Comparison of ENCODE assay signal across 8 mouse cellular contexts in the genomic region with DNA sequence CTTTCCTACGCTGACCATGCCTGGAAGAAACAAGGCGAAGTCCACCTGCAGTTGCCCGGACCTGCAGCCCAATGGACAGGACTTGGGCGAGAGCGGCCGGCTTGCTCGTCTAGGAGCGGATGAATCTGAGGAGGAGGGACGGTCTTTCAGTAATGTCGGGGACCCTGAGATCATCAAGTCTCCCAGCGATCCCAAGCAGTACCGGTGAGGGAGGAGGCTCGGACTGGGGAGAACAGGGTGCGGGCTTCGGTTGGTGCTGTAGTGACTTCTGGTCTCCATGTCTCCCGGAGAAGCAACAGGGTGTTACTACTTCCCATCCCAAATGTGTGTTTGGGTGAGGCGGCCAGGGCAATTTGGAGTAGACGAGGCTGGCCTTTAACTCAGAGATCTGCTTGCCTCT. TPM values are rescaled to one million over a fixed set of nuclear protein-coding genes. Genes with fewer than 3 reads are reported as not detected.
A peak's percentile ranks its signal among the peaks of the same experiment; 100 is the strongest.
DNase-seq lines count a peak whose midpoint lies in the region; ATAC-seq and TF ChIP-seq lines count a peak whose summit lies in the region.

No protein-coding gene starts in this region.

- DNase-seq in kidney, adult 2 months: no peak
- no peak for DNase-seq in kidney, postnatal 10 days
- peak; percentile 44 for DNase-seq in R1 (ENCODE audit: low read depth, low spot score)
- no peak for DNase-seq in liver, embryonic 13.5 days
- DNase-seq in urinary bladder, postnatal 36 days (ENCODE audit: low spot score in 2 of 2): no peak
- no peak for DNase-seq in cerebellum, adult 11-12 months
- no peak for DNase-seq in kidney, postnatal 36 days

- no peaks in the 10 kb centered on the region for H3K27me3 ChIP-seq in kidney, adult 2 months (replicated peaks; ENCODE audit: control insufficient read depth, insufficient read depth, low read length)
- no peaks in the 10 kb centered on the region for H3K27me3 ChIP-seq in forebrain, embryonic 13.5 days
- no peaks in the 10 kb centered on the region for H3K27me3 ChIP-seq in liver, embryonic 13.5 days

- no peak for TF ChIP-seq POLR2A in kidney, adult 2 months (IDR thresholded peaks at IDR 0.05; ENCODE audit: low read depth, low read length)

- WGBS in kidney, adult 2 months: under 1% methylated on average over 18 of the region's 18 CpGs
- WGBS in forebrain, embryonic 13.5 days: under 1% methylated on average over 18 of the region's 18 CpGs
- under 1% methylated on average over 18 of the region's 18 CpGs for WGBS in liver, embryonic 13.5 days (ENCODE audit: insufficient replicate concordance)

- peak overlapping the region; percentile 71 for H3K4me3 ChIP-seq in kidney, adult 2 months (ENCODE audit: insufficient read depth, low read depth, low read length)
- peak overlapping the region; percentile 89 for H3K4me3 ChIP-seq in forebrain, embryonic 13.5 days
- H3K4me3 ChIP-seq in liver, embryonic 13.5 days (replicated peaks): peak overlapping the region; percentile 90

- no peaks in the 10 kb centered on the region for H3K9me3 ChIP-seq in forebrain, embryonic 13.5 days (replicated peaks)
- H3K9me3 ChIP-seq in liver, embryonic 13.5 days (replicated peaks): no peaks in the 10 kb centered on the region

- TF ChIP-seq CTCF in kidney, adult 2 months (conservative IDR thresholded peaks at IDR 0.05; ENCODE audit: insufficient read depth, insufficient read length, low read depth, low read length): no peak

- H3K4me1 ChIP-seq in kidney, adult 2 months (ENCODE audit: control insufficient read depth, insufficient read depth, low read length): no peaks in the 10 kb centered on the region
- H3K4me1 ChIP-seq in forebrain, embryonic 13.5 days: peaks cover 31% of the 10 kb centered on the region
- H3K4me1 ChIP-seq in liver, embryonic 13.5 days (replicated peaks): peaks cover 26% of the 10 kb centered on the region

- peak overlapping the region; percentile 91 for H3K4me2 ChIP-seq in forebrain, embryonic 13.5 days
- H3K4me2 ChIP-seq in liver, embryonic 13.5 days: peak overlapping the region; percentile 84

- H3K9ac ChIP-seq in forebrain, embryonic 13.5 days: peak overlapping the region; percentile 90
- H3K9ac ChIP-seq in liver, embryonic 13.5 days: peak overlapping the region; percentile 92

- no peak; the same call in 1 of the 2 replicates for ATAC-seq in forebrain, embryonic 13.5 days
- ATAC-seq in liver, embryonic 13.5 days (ENCODE audit: low read depth): peak; percentile 46

- peak overlapping the region; percentile 69 for H3K27ac ChIP-seq in kidney, adult 2 months (ENCODE audit: insufficient read depth, low read depth, low read length)
- H3K27ac ChIP-seq in forebrain, embryonic 13.5 days: peak overlapping the region; percentile 83
- peak overlapping the region; percentile 92 for H3K27ac ChIP-seq in liver, embryonic 13.5 days

- H3K36me3 ChIP-seq in kidney, adult 2 months (ENCODE audit: control insufficient read depth, insufficient read depth, low read length): no peaks in the 10 kb centered on the region
- H3K36me3 ChIP-seq in forebrain, embryonic 13.5 days (ENCODE audit: poor library complexity, severe bottlenecking): 0 out of 2 replicates have a peak, but pooled peaks cover 11% of the 10 kb centered on the region
- peaks cover 11% of the 10 kb centered on the region; the same call in 1 of the 2 replicates for H3K36me3 ChIP-seq in liver, embryonic 13.5 days

RNA-seq across cellular contexts. Expression of a gene that starts 0.5 kb away (rescaled TPM):
- 38.5 and 50.5 TPM in 2 replicates for polyA plus RNA-seq in kidney, adult 2 months (2012; rRNA removed)
- polyA plus RNA-seq in forebrain, embryonic 13.5 days (2015; fragmentation: Nextera tagmentation; extraction: Ambion mirVana): 82.1 and 83.3 TPM in 2 replicates
- polyA plus RNA-seq in liver, embryonic 13.5 days (2015; fragmentation: Nextera tagmentation; extraction: Ambion mirVana): 37.3 and 49.1 TPM in 2 replicates
